Mouse (Mus musculus): ENCODE data around the gene Fam173a.

DNA sequence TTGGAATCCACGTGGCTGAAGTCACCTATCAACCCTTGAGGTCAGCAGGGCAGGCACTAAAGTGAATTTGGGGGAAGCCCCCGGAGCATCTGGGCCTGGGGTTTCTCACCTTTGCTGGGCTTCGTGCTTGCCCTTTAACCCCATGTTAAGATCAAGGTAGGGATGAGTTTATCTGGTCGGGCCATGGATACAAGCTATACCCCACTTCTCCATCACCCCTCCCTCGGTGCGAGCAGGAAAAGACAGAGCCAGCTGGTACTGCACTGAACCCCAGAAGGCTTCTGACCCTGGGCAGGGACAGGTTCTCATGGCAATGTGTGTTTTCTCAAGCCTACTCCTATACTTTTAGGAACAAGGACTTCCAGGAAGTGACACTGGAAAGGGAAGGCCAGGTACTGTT lies 11.4 kb downstream of the Fam173a start:
- no peak for TF ChIP-seq CTCF (conservative IDR thresholded peaks at IDR 0.05; ENCODE audit: low read length)
- TF ChIP-seq POU5F1 (IDR thresholded peaks at IDR 0.05; ENCODE audit: borderline replicate concordance, low read length), result no peak
